Mouse (Mus musculus): ENCODE measurements around the gene Ostf1. TPM values are rescaled to one million over a fixed set of nuclear protein-coding genes. Genes with fewer than 3 reads are reported as not detected.

The Ostf1 gene
- polyA plus RNA-seq, 2 experiments from 2014 or later: 142 to 143 TPM

DNA sequence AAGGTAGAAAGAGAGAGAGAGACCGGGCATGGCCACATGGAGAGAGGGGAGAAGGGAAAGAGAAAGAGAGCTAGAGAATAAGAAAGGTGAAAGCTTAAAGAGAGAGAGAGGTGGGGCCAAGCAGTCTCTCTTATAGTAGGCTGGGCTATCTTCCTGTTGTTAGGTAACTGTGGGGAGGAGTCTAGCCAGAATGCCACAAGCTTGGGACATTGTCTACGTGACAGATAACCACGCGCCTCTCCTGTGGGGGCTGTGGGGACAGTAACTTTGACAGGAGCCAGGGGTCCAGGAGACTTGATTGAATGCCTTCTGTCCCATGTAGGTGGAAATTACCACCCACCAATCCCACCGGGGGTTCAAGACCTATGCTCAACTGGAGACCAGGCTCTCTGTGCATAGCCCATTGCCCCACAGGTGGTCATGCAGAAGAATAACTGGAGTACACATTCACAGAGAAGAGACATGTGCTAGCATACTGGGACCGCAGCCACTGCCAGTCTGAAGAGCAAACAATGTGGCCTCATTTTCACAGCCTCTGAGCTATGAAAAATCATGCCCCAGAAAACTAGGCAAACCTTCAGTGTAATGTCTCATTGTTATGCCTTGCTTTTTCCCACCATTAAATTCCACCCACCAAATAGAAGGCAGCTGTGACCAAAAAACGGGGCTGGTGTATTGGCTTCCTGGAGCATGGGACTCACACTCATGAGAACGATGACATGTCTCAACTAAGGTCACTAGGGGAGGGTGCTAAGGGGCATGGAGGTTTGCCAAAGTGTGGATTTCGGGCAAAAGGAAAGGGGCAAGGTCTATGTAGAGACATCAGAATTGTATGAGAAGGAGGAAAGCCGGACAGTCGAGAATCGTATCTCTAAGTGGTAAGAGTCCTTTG, 63.4 kb downstream of the Ostf1 start:
- ATAC-seq: no peak

DNA sequence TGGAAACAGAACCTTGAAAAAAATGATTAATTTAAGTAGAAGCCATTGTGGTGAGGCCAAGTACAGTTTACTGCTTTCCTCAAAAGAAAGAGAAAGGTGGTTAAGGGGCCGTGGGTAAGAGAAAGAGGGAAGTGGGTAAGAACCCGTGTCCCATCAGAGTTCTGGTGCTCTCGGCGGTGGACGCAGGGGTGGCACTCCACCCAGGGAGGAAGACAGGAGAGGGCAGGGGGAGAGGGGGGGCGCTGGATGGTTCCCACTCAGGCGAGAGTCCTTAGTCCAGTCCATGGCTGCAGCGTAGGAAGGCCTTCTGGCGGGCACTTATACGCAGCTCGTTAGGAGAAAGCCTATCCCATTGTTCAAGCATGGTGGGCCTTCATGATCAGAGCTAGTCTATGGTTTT, 64.1 kb downstream of the Ostf1 start:
- no peak for ATAC-seq

DNA sequence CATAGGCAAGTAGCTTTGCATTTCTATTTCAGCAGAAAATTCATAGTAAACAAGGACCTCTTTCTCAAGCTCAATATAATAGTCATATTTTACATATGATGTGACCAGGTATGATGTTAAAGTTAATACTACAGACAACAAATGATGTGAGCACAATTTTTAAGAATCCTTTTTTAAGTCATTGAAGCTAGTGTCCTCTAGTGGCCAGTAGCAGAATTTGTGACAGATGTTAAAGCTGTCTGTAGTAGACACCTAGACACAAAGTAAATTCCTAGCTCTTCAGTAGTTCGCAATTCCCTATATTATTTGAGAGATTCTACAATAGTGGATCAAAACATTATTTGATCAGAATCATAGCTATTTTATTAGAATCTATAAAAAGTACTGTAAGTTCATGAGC, 73.9 kb downstream of the Ostf1 start:
- ATAC-seq: no peak

DNA sequence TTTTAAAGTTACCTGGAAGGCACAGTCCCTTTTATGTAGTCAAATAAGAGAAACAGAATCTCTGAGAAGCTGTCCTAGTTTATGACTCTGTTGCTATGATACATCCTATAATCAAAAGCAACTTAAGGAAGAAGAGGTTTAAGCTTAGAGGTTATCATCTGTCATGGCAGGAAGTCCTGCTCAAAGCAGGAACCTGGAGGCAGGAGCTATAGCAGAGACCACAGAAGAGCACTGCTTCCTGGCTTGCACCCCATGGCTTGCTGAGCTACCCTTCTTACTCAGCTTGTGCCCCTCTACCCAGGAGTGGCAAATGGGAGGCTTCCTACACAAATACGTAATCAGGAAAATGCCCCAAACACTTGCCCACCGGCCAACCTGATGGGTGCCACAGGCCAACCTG, 76.0 kb downstream of the Ostf1 start:
- no peak for ATAC-seq

- no peak for ATAC-seq
Measured at GRCm38 (mm10) chr19:18548668-18549067, 83.0 kb downstream of the Ostf1 start.

Other genes starting within 250 kb of the Ostf1 start
- gene Nmrk1, start 127 bp upstream of the Ostf1 start, polyA plus RNA-seq (2017; shearing (Covaris generic)): 1 to 10 TPM; 6.0 to 7.3 TPM
- 1 to 10 TPM; 2.7 to 4.3 TPM for gene Carnmt1, start 38.9 kb upstream of the Ostf1 start, polyA plus RNA-seq (2017; shearing (Covaris generic))
- 1 to 10 TPM; 2.5 to 4.0 TPM for gene D030056L22Rik, start 81.4 kb upstream of the Ostf1 start, polyA plus RNA-seq (2017; shearing (Covaris generic))
- under 1 TPM; 0.40 to 0.76 TPM for gene Trpm6, start 118.2 kb upstream of the Ostf1 start, polyA plus RNA-seq (2017; shearing (Covaris generic))

All from activated CD4-positive, CD25-positive, alpha-beta regulatory T cell, adult 4 months (primary cell).